Comparison of ENCODE assay signal across 17 mouse cellular contexts in the genomic region with DNA sequence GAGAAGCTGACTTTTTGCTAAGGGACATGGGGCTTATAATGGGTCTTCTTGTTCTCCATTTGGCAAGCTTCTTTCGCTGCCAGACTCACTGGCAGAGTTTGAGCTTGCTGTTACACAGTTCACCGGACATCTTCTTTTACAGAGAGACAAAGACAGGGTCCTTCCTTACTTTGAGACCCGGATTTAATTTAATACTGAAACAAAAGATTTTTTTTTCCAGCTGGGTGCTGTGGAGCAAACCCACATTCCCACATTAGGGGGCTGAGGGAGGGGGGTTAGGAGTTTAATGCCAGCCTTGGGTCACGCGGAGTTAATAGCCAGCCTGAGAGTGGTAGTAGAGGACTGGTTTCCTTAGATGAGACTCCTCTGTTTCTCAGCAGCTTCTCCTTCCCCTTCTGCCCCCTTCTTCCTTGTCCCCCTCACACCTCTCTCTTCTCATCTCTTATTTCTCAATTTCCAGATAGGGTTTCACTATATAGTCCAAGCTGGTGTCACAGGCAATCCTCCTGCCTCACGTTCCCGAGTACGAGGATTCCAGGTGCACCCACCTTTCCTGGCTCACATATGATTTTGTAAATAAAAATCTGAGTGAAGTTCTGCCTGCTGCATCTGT. TPM values are rescaled to one million over a fixed set of nuclear protein-coding genes. Genes with fewer than 3 reads are reported as not detected.
A peak's percentile ranks its signal among the peaks of the same experiment; 100 is the strongest.
DNase-seq lines count a peak whose midpoint lies in the region; ATAC-seq lines count a peak whose summit lies in the region.
"Had no signal": no experiment of that assay in that cellular context is flagged by ENCODE, and none has a peak within 500 bp of the region (broad histone marks: within the 10 kb centered on the region; RNA-seq: fewer than 3 reads in every experiment).

No protein-coding gene starts in this region.

- ATAC-seq in hindbrain, embryonic 15.5 days (ENCODE audit: low FRiP score, low read depth), result peak; percentile 83
- no peak; the same call in 1 of the 2 replicates for ATAC-seq in hindbrain, embryonic 12.5 days (ENCODE audit: low FRiP score)
- peak; percentile 45; the same call in 1 of the 2 replicates for ATAC-seq in midbrain, embryonic 15.5 days (replicated peaks)
- ATAC-seq: intestine, postnatal 0 days; Patski had no signal

- no peak overlapping the region for H3K9ac ChIP-seq in hindbrain, embryonic 15.5 days
- H3K9ac ChIP-seq in hindbrain, embryonic 12.5 days, result no peak overlapping the region
- no peak overlapping the region for H3K9ac ChIP-seq in midbrain, embryonic 15.5 days
- H3K9ac ChIP-seq: liver, embryonic 13.5 days; stomach, embryonic 15.5 days had no signal

- H3K27ac ChIP-seq in hindbrain, embryonic 15.5 days (replicated peaks), result no peak overlapping the region
- H3K27ac ChIP-seq in hindbrain, embryonic 12.5 days, result no peak overlapping the region
- H3K27ac ChIP-seq in midbrain, embryonic 15.5 days, result no peak overlapping the region
- H3K27ac ChIP-seq: kidney, postnatal 0 days; liver, embryonic 13.5 days; stomach, embryonic 15.5 days had no signal

- H3K27me3 ChIP-seq in hindbrain, embryonic 15.5 days, result no peaks in the 10 kb centered on the region
- no peaks in the 10 kb centered on the region for H3K27me3 ChIP-seq in hindbrain, embryonic 12.5 days
- H3K27me3 ChIP-seq in midbrain, embryonic 15.5 days (replicated peaks), result no peaks in the 10 kb centered on the region
- H3K27me3 ChIP-seq: liver, embryonic 13.5 days; stomach, embryonic 15.5 days had no signal

- H3K4me1 ChIP-seq in hindbrain, embryonic 15.5 days (replicated peaks), result no peaks in the 10 kb centered on the region
- no peaks in the 10 kb centered on the region for H3K4me1 ChIP-seq in hindbrain, embryonic 12.5 days
- no peaks in the 10 kb centered on the region for H3K4me1 ChIP-seq in midbrain, embryonic 15.5 days
- H3K4me1 ChIP-seq: liver, embryonic 13.5 days; stomach, embryonic 15.5 days had no signal

- no peak overlapping the region for H3K4me2 ChIP-seq in hindbrain, embryonic 15.5 days
- H3K4me2 ChIP-seq in hindbrain, embryonic 12.5 days (replicated peaks), result no peak overlapping the region
- no peak overlapping the region for H3K4me2 ChIP-seq in midbrain, embryonic 15.5 days
- H3K4me2 ChIP-seq: heart, embryonic 11.5 days; liver, embryonic 13.5 days; stomach, embryonic 15.5 days had no signal

- WGBS in hindbrain, embryonic 15.5 days, result 68% methylated on average over 8 of the region's 8 CpGs
- 78% methylated on average over 8 of the region's 8 CpGs for whole genome bisulfite sequencing in hindbrain, embryonic 12.5 days
- WGBS in midbrain, embryonic 15.5 days, result 67% methylated on average over 8 of the region's 8 CpGs

- H3K4me3 ChIP-seq in hindbrain, embryonic 15.5 days, result no peak overlapping the region
- H3K4me3 ChIP-seq in hindbrain, embryonic 12.5 days, result no peak overlapping the region
- H3K4me3 ChIP-seq in midbrain, embryonic 15.5 days, result no peak overlapping the region
- H3K4me3 ChIP-seq: liver, embryonic 13.5 days; myocyte; stomach, embryonic 15.5 days had no signal

- no peaks in the 10 kb centered on the region for H3K9me3 ChIP-seq in hindbrain, embryonic 15.5 days
- H3K9me3 ChIP-seq in hindbrain, embryonic 12.5 days (replicated peaks), result no peaks in the 10 kb centered on the region
- H3K9me3 ChIP-seq in midbrain, embryonic 15.5 days, result no peaks in the 10 kb centered on the region
- H3K9me3 ChIP-seq: liver, embryonic 13.5 days; stomach, embryonic 15.5 days had no signal

- peak; percentile 7 for DNase-seq in cerebellum, adult 9-11 months
- no peak for DNase-seq in cerebellum, adult 8-10 months
- DNase-seq in Muller cell, postnatal 12 days (ENCODE audit: inconsistent ontology term), result peak; percentile 35
- DNase-seq in kidney, postnatal 25 days, result no peak
- no peak for DNase-seq in right cerebral cortex, postnatal 36 days (ENCODE audit: low spot score in 2 of 2)
- DNase-seq: embryo, embryonic 11 days; gastrocnemius, postnatal 14 days; liver, embryonic 13.5 days had no signal

- H3K36me3 ChIP-seq in hindbrain, embryonic 15.5 days, result no peaks in the 10 kb centered on the region
- no peaks in the 10 kb centered on the region for H3K36me3 ChIP-seq in hindbrain, embryonic 12.5 days
- no peaks in the 10 kb centered on the region for H3K36me3 ChIP-seq in midbrain, embryonic 15.5 days (replicated peaks)
- H3K36me3 ChIP-seq: liver, embryonic 13.5 days; stomach, embryonic 15.5 days had no signal

RNA-seq across cellular contexts. Expression of a gene that starts 7.7 kb away (rescaled TPM):
- polyA plus RNA-seq in hindbrain, embryonic 15.5 days (2015; fragmentation: Nextera tagmentation; extraction: Ambion mirVana), result 37.4 and 38.0 TPM in 2 replicates
- polyA plus RNA-seq in hindbrain, embryonic 12.5 days (2016; fragmentation: Nextera tagmentation; extraction: Ambion mirVana), result 48.4 and 51.4 TPM in 2 replicates
- 29.9 and 31.2 TPM in 2 replicates for polyA plus RNA-seq in midbrain, embryonic 15.5 days (2015; fragmentation: Nextera tagmentation; extraction: Ambion mirVana)

Comparison
In these comparisons a context has a peak if more than half of its experiments do, and no peak if none do; other contexts are left out.
1. DNase-seq: peak in cerebellum, adult 9-11 months (single experiment) and Muller cell, postnatal 12 days (single experiment); none in cerebellum, adult 8-10 months (single experiment), kidney, postnatal 25 days (0 of 2) and right cerebral cortex, postnatal 36 days (0 of 2).